Mouse (Mus musculus): ENCODE measurements at regions not wholly inside any gene's neighbourhood (a gene's known extent, or its start where the extent isn't known, plus 50 kb on each side); places are given as distances from the start of the nearest gene placed in this dataset.
A peak's percentile ranks its signal among the peaks of the same experiment; 100 is the strongest.

DNA sequence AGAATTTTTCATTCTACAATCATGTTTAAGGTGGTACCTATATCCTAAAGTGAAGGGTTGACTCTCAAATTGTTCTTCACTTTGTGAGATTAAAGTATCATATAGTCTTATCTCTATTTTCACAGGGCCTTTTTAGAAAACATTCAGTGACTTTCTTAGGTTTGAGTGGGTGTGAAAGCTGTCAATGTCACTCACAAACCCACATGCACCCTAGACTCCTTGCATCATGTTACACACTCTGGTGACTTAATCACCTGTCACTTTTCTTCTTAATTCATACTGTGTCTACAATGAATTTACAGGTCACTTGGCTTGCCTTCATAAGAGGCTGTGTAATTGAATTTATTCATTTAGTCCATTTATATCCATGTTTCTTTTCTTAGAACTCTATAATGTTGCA is 1026.8 kb upstream of the Alcam start:
- no peaks in the 10 kb centered on the region for H3K27me3 ChIP-seq (ENCODE audit: control insufficient read depth, insufficient read depth, low read length)
- no peaks in the 10 kb centered on the region for H3K4me1 ChIP-seq (ENCODE audit: control insufficient read depth, insufficient read depth, low read length)
- H3K36me3 ChIP-seq (ENCODE audit: control insufficient read depth, insufficient read depth, low read length) = no peaks in the 10 kb centered on the region
- ATAC-seq (ENCODE audit: insufficient number of reproducible peaks, low FRiP score, low TSS enrichment, low read depth) (no peak), DNase-seq (ENCODE audit: low spot score) (no peak)
- H3K4me3 ChIP-seq (ENCODE audit: low read depth, low read length) = no peak overlapping the region
- H3K9me3 ChIP-seq (ENCODE audit: control insufficient read depth, low read length) = no peaks in the 10 kb centered on the region
- H3K9ac ChIP-seq (ENCODE audit: low read length) = no peak overlapping the region
- H3K4me2 ChIP-seq (ENCODE audit: low read depth, severe bottlenecking) = no peak overlapping the region
- H3K27ac ChIP-seq (replicated peaks; ENCODE audit: low read depth, low read length) = no peak overlapping the region

DNA sequence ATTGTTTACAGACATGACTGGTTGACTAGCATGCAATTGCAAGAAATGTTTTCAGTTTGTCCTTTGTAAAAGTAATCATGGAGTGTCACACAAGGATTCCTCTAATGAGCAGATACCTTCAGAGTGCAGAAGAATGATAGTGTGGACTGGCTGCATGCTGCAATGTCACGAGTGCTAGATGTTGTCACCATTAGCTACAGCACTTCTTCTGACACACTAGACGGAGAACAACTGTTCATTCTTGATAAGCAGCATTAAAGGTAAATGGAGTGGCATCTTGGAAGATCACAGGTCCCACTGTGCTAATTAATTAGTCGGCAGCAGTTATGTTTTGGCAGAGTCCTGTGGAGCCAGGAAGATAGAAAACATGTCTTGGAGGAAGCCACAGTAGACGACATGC is 985.6 kb upstream of the Alcam start:
- Histone ChIP-seq H3K27ac (replicated peaks; ENCODE audit: low read depth, low read length) (no peak overlapping the region), H3K4me1 (ENCODE audit: control insufficient read depth, insufficient read depth, low read length) (no peaks in the 10 kb centered on the region)
- ATAC-seq (ENCODE audit: insufficient number of reproducible peaks, low FRiP score, low TSS enrichment, low read depth) = no peak

DNA sequence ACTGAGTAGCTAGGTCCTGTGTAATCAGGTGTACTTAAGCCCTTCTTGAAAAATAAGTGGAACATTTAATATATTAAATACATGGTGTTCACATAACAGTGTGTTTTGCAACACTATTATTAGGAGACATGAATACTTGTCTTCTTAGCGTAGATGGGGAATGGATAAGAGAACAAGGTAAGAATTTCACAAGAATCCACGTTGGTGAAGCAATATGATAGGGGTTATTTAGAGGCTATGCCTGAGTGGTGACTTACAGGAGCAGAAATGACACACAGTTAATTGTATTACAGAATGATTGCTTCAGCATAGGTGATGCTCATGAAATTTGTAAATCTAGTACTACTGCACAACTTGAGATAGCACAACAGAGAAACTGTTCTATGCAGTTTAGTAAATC is 964.5 kb upstream of the Alcam start:
- Histone ChIP-seq H3K4me3 (ENCODE audit: low read depth, low read length) (no peak overlapping the region), H3K9me3 (ENCODE audit: control insufficient read depth, low read length) (no peaks in the 10 kb centered on the region), H3K4me1 (ENCODE audit: control insufficient read depth, insufficient read depth, low read length) (no peaks in the 10 kb centered on the region), H3K9ac (ENCODE audit: low read length) (no peak overlapping the region), H3K27me3 (ENCODE audit: control insufficient read depth, insufficient read depth, low read length) (no peaks in the 10 kb centered on the region), H3K27ac (replicated peaks; ENCODE audit: low read depth, low read length) (no peak overlapping the region), H3K36me3 (ENCODE audit: control insufficient read depth, insufficient read depth, low read length) (no peaks in the 10 kb centered on the region), H3K4me2 (ENCODE audit: low read depth, severe bottlenecking) (no peak overlapping the region)
- 65% methylated on average over 2 of the region's 2 CpGs for WGBS
- no peak for DNase-seq (ENCODE audit: low spot score)
- ATAC-seq (ENCODE audit: insufficient number of reproducible peaks, low FRiP score, low TSS enrichment, low read depth) = no peak

More for the DNA sequence above, 985.6 kb upstream of the Alcam start:
- Histone ChIP-seq H3K27me3 (ENCODE audit: control insufficient read depth, insufficient read depth, low read length) (no peaks in the 10 kb centered on the region), H3K4me3 (ENCODE audit: low read depth, low read length) (no peak overlapping the region), H3K9me3 (ENCODE audit: control insufficient read depth, low read length) (no peaks in the 10 kb centered on the region), H3K9ac (ENCODE audit: low read length) (no peak overlapping the region), H3K4me2 (ENCODE audit: low read depth, severe bottlenecking) (no peak overlapping the region), H3K36me3 (ENCODE audit: control insufficient read depth, insufficient read depth, low read length) (no peaks in the 10 kb centered on the region)
- WGBS = 78% methylated on average over 4 of the region's 4 CpGs
- no peak for DNase-seq (ENCODE audit: low spot score)

DNA sequence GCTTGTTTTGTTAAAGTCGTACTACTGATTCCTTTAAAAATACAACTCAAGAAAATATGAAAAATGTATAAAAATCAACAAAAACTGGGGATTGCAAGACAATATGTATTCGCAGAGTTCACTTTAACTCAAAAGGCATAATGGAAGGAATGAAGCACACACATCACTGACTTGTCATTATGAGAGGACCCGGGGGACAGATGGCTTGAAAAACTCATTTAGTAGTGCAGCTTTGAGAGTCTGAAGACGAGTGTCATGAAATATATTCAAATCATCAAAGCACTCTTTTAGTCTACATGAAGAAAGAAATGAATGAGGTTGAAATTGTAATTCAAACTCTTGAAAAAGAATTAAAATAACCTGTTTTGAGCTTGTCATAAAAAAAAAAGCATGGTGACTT is 931.3 kb upstream of the Alcam start:
- Histone ChIP-seq H3K4me1 (ENCODE audit: control insufficient read depth, insufficient read depth, low read length) (no peaks in the 10 kb centered on the region), H3K36me3 (ENCODE audit: control insufficient read depth, insufficient read depth, low read length) (no peaks in the 10 kb centered on the region), H3K4me2 (ENCODE audit: low read depth, severe bottlenecking) (no peak overlapping the region), H3K4me3 (ENCODE audit: low read depth, low read length) (no peak overlapping the region), H3K27ac (replicated peaks; ENCODE audit: low read depth, low read length) (no peak overlapping the region), H3K9me3 (ENCODE audit: control insufficient read depth, low read length) (no peaks in the 10 kb centered on the region), H3K9ac (ENCODE audit: low read length) (no peak overlapping the region), H3K27me3 (ENCODE audit: control insufficient read depth, insufficient read depth, low read length) (no peaks in the 10 kb centered on the region)
- 84% methylated on average over 4 of the region's 4 CpGs for WGBS
- DNase-seq (ENCODE audit: low spot score) (no peak), ATAC-seq (ENCODE audit: insufficient number of reproducible peaks, low FRiP score, low TSS enrichment, low read depth) (no peak)

DNA sequence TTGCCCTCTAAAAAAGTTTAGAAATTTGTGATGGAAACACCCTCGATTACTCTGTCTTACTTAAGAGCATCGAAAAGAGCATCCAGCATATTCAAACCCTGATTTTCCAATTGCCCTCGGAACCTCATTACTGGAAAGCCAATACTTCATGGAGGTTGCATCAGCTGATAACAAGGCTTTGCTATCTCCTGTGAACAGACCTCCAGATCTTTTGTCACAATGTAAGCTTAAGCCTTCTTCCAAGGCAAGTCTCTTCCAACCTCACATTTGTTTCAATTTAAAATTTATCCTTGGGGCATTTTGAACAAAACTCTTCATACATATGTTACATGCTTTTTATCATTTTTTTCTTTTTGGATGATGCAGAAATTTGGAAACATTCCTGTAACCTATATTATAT is 888.3 kb upstream of the Alcam start:
- no peak for ATAC-seq (ENCODE audit: insufficient number of reproducible peaks, low FRiP score, low TSS enrichment, low read depth)
- 87% methylated on average over 3 of the region's 3 CpGs for WGBS
- no peaks in the 10 kb centered on the region for H3K4me1 ChIP-seq (ENCODE audit: control insufficient read depth, insufficient read depth, low read length)
- no peak overlapping the region for H3K27ac ChIP-seq (replicated peaks; ENCODE audit: low read depth, low read length)
- no peak for DNase-seq (ENCODE audit: low spot score)
- H3K4me3 ChIP-seq (ENCODE audit: low read depth, low read length) = no peak overlapping the region
- no peaks in the 10 kb centered on the region for H3K27me3 ChIP-seq (ENCODE audit: control insufficient read depth, insufficient read depth, low read length)
- H3K36me3 ChIP-seq (ENCODE audit: control insufficient read depth, insufficient read depth, low read length) = no peaks in the 10 kb centered on the region
- no peak overlapping the region for H3K9ac ChIP-seq (ENCODE audit: low read length)
- no peak overlapping the region for H3K4me2 ChIP-seq (ENCODE audit: low read depth, severe bottlenecking)
- H3K9me3 ChIP-seq (ENCODE audit: control insufficient read depth, low read length) = no peaks in the 10 kb centered on the region

DNA sequence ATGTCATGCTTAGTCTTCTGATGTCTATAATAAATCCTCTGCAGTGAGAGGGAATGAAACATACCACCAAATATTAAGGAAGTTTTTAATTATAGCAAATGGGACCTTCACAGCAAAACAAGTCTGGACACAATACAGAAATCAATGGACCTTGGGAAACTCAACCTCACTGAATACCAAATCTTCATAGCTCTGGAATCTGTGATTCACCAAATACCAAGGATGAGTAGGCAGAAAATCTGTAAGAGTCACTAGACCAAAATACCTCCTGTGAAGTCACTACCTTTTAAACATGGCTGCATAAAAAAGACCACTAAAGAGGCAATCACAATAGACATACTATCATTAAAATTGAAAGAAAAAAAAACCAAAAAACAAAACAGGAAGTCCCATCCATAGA is 872.5 kb upstream of the Alcam start:
- Histone ChIP-seq H3K27ac (replicated peaks; ENCODE audit: low read depth, low read length) (no peak overlapping the region), H3K4me2 (ENCODE audit: low read depth, severe bottlenecking) (no peak overlapping the region), H3K4me3 (ENCODE audit: low read depth, low read length) (no peak overlapping the region), H3K27me3 (ENCODE audit: control insufficient read depth, insufficient read depth, low read length) (no peaks in the 10 kb centered on the region), H3K36me3 (ENCODE audit: control insufficient read depth, insufficient read depth, low read length) (no peaks in the 10 kb centered on the region), H3K9ac (ENCODE audit: low read length) (no peak overlapping the region), H3K9me3 (ENCODE audit: control insufficient read depth, low read length) (no peaks in the 10 kb centered on the region), H3K4me1 (ENCODE audit: control insufficient read depth, insufficient read depth, low read length) (no peaks in the 10 kb centered on the region)
- ATAC-seq (ENCODE audit: insufficient number of reproducible peaks, low FRiP score, low TSS enrichment, low read depth) = no peak
- DNase-seq (ENCODE audit: low spot score) = no peak

DNA sequence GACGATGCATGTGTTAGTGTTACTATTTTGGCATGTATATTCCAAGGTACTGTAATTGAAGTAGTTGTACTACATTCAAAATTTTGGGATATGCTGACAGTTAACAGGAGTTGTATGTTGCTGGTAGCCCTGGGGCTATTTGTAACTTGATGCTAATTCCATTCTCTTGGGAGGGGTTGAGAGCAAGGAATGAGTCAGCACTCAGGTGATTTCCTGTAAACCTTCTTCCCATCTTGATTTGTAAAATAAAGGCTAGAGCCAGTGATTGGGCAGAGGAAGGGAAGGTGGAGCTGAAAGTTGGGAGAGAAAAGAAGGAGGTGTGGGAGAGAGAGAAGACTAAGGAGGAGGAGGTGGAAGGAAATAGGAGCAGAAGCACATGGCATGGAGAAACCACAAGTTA is 838.2 kb upstream of the Alcam start:
- no peaks in the 10 kb centered on the region for H3K36me3 ChIP-seq (ENCODE audit: control insufficient read depth, insufficient read depth, low read length)
- H3K4me1 ChIP-seq (ENCODE audit: control insufficient read depth, insufficient read depth, low read length) = no peaks in the 10 kb centered on the region
- no peaks in the 10 kb centered on the region for H3K9me3 ChIP-seq (ENCODE audit: control insufficient read depth, low read length)
- no peaks in the 10 kb centered on the region for H3K27me3 ChIP-seq (ENCODE audit: control insufficient read depth, insufficient read depth, low read length)
- no peak overlapping the region for H3K4me2 ChIP-seq (ENCODE audit: low read depth, severe bottlenecking)
- H3K4me3 ChIP-seq (ENCODE audit: low read depth, low read length) = no peak overlapping the region
- H3K9ac ChIP-seq (ENCODE audit: low read length) = no peak overlapping the region
- H3K27ac ChIP-seq (replicated peaks; ENCODE audit: low read depth, low read length) = no peak overlapping the region
- 81% methylated on average over 1 of the region's 1 CpGs for WGBS
- ATAC-seq (ENCODE audit: insufficient number of reproducible peaks, low FRiP score, low TSS enrichment, low read depth) = no peak
- no peak for DNase-seq (ENCODE audit: low spot score)

DNA sequence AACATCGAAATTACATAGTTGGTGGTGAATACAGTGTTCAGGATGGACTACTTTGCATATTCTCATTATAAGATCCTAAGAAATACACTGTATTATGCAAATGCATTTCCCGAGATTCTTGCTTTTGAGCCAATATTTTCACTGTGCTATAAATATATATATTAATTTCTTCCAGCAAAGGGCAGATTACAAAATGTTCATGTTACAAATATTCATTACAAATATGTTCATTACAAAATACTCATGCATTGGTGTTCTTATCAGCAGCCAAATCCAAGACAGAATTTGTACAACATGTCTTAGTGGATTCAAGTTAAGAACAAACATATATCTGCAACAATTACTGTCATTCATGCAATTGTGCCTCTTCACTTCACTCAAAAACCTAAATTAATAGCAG is 828.1 kb upstream of the Alcam start:
- H3K9me3 ChIP-seq (ENCODE audit: control insufficient read depth, low read length) = no peaks in the 10 kb centered on the region
- 76% methylated on average over 2 of the region's 2 CpGs for WGBS
- no peak overlapping the region for H3K4me2 ChIP-seq (ENCODE audit: low read depth, severe bottlenecking)
- no peak overlapping the region for H3K9ac ChIP-seq (ENCODE audit: low read length)
- ATAC-seq (ENCODE audit: insufficient number of reproducible peaks, low FRiP score, low TSS enrichment, low read depth) (no peak), DNase-seq (ENCODE audit: low spot score) (no peak)
- H3K36me3 ChIP-seq (ENCODE audit: control insufficient read depth, insufficient read depth, low read length) = no peaks in the 10 kb centered on the region
- H3K27ac ChIP-seq (replicated peaks; ENCODE audit: low read depth, low read length) = no peak overlapping the region
- H3K4me3 ChIP-seq (ENCODE audit: low read depth, low read length) = no peak overlapping the region
- H3K27me3 ChIP-seq (ENCODE audit: control insufficient read depth, insufficient read depth, low read length) = no peaks in the 10 kb centered on the region
- no peaks in the 10 kb centered on the region for H3K4me1 ChIP-seq (ENCODE audit: control insufficient read depth, insufficient read depth, low read length)

DNA sequence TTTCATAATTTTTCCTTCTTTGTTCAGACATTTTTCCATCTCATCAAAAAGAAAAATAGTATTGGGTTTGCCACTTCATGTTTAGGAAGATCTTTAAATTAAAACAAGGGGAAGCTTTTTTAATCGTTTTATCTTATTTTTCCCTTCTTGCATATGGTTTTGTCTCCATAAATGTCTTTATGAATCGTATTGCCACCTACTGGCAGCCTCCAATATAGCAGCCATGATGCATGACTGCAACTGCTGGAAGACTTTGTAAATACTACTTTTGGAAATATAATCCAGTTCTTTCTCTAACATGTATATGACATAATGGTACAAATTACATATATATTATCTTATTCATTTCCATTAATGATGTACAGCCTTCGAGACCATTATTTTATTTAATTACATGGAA is 812.2 kb upstream of the Alcam start:
- Histone ChIP-seq H3K4me2 (ENCODE audit: low read depth, severe bottlenecking) (no peak overlapping the region), H3K9me3 (ENCODE audit: control insufficient read depth, low read length) (no peaks in the 10 kb centered on the region), H3K27me3 (ENCODE audit: control insufficient read depth, insufficient read depth, low read length) (no peaks in the 10 kb centered on the region), H3K4me1 (ENCODE audit: control insufficient read depth, insufficient read depth, low read length) (no peaks in the 10 kb centered on the region), H3K27ac (replicated peaks; ENCODE audit: low read depth, low read length) (no peak overlapping the region), H3K4me3 (ENCODE audit: low read depth, low read length) (no peak overlapping the region), H3K36me3 (ENCODE audit: control insufficient read depth, insufficient read depth, low read length) (no peaks in the 10 kb centered on the region), H3K9ac (ENCODE audit: low read length) (no peak overlapping the region)
- WGBS = 23% methylated on average over 3 of the region's 3 CpGs
- DNase-seq (ENCODE audit: low spot score) = peak; percentile 81
- no peak for ATAC-seq (ENCODE audit: insufficient number of reproducible peaks, low FRiP score, low TSS enrichment, low read depth)
